Mouse (Mus musculus): ENCODE results near the gene Kmt2c. TPM values are rescaled to one million over a fixed set of nuclear protein-coding genes. Genes with fewer than 3 reads are reported as not detected.

Gene Kmt2c
- polyA plus RNA-seq, 1 experiment, result 28.5 TPM

DNA sequence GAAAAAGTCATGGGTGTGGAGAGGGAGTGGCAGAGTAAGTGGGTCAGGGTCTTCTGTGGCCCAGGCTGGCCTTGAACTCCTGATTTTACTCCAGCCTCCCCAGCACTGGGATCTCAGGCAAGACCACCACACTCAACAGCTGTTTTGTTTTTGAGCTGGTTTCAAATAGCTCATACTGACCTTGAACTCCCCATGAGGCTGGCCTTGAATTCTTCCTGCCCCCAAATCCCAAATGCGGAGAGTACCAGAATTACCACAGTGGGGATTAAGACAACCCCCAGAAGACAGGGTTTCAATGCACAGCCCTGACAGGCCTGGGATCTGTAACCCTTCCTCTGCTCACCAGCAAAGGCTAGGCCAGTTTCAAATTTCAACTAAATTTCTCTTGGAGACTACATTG, 29.4 kb upstream of the Kmt2c start:
- TF ChIP-seq POLR2A (IDR thresholded peaks at IDR 0.05; ENCODE audit: borderline replicate concordance, control insufficient read depth, low read depth, low read length) (no peak), CTCF (IDR thresholded peaks at IDR 0.05; ENCODE audit: control insufficient read depth, insufficient read depth, low read length) (no peak)

DNA sequence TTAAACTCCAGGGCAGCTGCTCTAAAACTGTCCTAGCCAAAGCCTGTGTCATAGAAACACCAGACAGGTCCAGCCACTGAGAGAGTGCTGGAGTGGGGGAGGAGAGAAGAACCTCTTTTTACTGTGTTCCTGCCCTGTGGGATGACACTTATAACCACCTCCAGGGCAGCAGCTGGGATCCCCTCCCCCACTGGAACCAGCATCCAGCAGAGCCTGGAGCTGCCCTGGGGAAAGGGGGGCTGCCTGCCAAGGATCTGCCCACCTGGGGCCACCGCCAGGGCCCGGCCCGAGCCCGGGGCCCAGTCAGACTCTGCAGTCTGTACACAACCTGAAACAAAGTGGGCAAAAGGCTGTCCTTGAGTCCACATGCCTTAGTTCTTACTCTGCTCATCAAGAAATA, 28.3 kb upstream of the Kmt2c start:
- Histone ChIP-seq H3K4me3 (replicated peaks; ENCODE audit: control insufficient read depth, low read depth, low read length) (no peak overlapping the region), H3K27ac (ENCODE audit: control insufficient read depth, insufficient read depth, low read depth, low read length, poor library complexity) (no peak overlapping the region), H3K4me1 (ENCODE audit: control insufficient read depth, insufficient read depth, low read length) (no peaks in the 10 kb centered on the region)
- TF ChIP-seq POLR2A (IDR thresholded peaks at IDR 0.05; ENCODE audit: borderline replicate concordance, control insufficient read depth, low read depth, low read length) (no peak), CTCF (IDR thresholded peaks at IDR 0.05; ENCODE audit: control insufficient read depth, insufficient read depth, low read length) (no peak)
- WGBS, result 83% methylated on average over 4 of the region's 4 CpGs

More for the DNA sequence above, 29.4 kb upstream of the Kmt2c start:
- Histone ChIP-seq H3K4me1 (ENCODE audit: control insufficient read depth, insufficient read depth, low read length) (no peaks in the 10 kb centered on the region), H3K4me3 (replicated peaks; ENCODE audit: control insufficient read depth, low read depth, low read length) (no peak overlapping the region), H3K27ac (ENCODE audit: control insufficient read depth, insufficient read depth, low read depth, low read length, poor library complexity) (no peak overlapping the region)
- 90% methylated on average over 1 of the region's 1 CpGs for WGBS

DNA sequence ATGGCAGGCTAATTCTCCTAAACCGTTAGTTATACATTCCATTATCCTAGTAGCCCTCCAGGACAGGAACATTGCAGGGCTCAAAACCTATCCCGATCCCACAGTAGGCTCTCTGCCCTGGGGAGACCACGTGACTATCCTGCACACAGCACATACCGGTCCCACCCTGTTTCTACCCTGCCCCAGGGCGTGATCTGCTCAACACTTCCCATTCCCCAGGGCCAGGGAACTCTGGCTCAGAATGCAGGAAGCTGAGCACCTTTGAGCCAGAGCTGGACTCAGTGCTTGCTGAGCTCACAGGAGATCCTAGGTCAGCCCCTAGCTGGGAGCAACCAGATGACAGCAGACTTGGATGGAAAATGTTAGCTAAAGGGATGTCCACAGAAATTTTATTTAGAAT, 27.5 kb upstream of the Kmt2c start:
- Histone ChIP-seq H3K4me3 (replicated peaks; ENCODE audit: control insufficient read depth, low read depth, low read length) (no peak overlapping the region), H3K4me1 (ENCODE audit: control insufficient read depth, insufficient read depth, low read length) (no peaks in the 10 kb centered on the region), H3K27ac (ENCODE audit: control insufficient read depth, insufficient read depth, low read depth, low read length, poor library complexity) (no peak overlapping the region)
- 80% methylated on average over 5 of the region's 5 CpGs for WGBS
- no peak for TF ChIP-seq POLR2A (IDR thresholded peaks at IDR 0.05; ENCODE audit: borderline replicate concordance, control insufficient read depth, low read depth, low read length)
- TF ChIP-seq CTCF (IDR thresholded peaks at IDR 0.05; ENCODE audit: control insufficient read depth, insufficient read depth, low read length), result no peak

DNA sequence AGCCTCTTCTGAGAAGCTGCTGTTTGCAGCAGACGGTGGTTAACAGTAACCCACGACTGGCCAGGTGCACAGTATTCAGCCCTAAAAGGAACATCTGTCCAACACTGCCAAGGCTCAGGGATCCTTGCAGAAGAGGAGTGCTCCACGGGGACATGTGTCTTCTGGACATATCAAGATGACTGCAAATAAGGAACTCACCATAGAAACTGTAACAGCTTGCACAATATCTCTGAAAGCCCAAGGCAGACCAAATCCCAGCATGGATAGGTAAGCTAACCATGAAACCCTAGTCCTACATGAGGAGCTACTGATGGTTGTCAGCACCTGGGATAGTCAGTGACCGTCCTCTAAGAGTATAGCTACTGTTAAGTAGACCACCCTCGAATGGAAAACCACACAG, 22.9 kb upstream of the Kmt2c start:
- H3K4me3 ChIP-seq (replicated peaks; ENCODE audit: control insufficient read depth, low read depth, low read length), result no peak overlapping the region
- 57% methylated on average over 5 of the region's 5 CpGs for WGBS
- TF ChIP-seq CTCF (IDR thresholded peaks at IDR 0.05; ENCODE audit: control insufficient read depth, insufficient read depth, low read length), result no peak
- TF ChIP-seq POLR2A (IDR thresholded peaks at IDR 0.05; ENCODE audit: borderline replicate concordance, control insufficient read depth, low read depth, low read length), result no peak
- H3K4me1 ChIP-seq (ENCODE audit: control insufficient read depth, insufficient read depth, low read length), result no peaks in the 10 kb centered on the region
- no peak overlapping the region for H3K27ac ChIP-seq (ENCODE audit: control insufficient read depth, insufficient read depth, low read depth, low read length, poor library complexity)

DNA sequence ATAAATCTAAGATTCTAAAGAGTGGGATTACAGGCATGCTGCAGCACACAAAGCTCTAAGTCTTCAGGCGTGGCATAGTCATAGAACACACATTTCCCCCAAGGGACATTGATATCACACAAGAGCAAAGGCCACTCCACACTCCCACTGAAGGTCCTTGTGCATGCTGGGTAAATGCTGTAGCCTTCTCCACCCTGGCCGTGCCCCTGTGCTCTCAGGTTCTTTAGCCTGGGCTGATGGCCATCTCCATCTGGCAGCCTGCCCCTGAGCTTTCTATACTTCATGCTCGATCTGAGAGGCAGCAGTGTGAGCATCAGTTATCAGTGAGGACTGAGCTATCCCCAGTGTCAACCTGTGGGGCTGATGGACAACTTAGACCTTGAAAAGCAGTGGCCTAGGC, 21.2 kb upstream of the Kmt2c start:
- TF ChIP-seq CTCF (IDR thresholded peaks at IDR 0.05; ENCODE audit: control insufficient read depth, insufficient read depth, low read length), result no peak
- TF ChIP-seq POLR2A (IDR thresholded peaks at IDR 0.05; ENCODE audit: borderline replicate concordance, control insufficient read depth, low read depth, low read length), result no peak
- Histone ChIP-seq H3K27ac (ENCODE audit: control insufficient read depth, insufficient read depth, low read depth, low read length, poor library complexity) (no peak overlapping the region), H3K4me1 (ENCODE audit: control insufficient read depth, insufficient read depth, low read length) (no peaks in the 10 kb centered on the region), H3K4me3 (replicated peaks; ENCODE audit: control insufficient read depth, low read depth, low read length) (no peak overlapping the region)
- WGBS, result 71% methylated on average over 3 of the region's 3 CpGs

- H3K27ac ChIP-seq (ENCODE audit: control insufficient read depth, insufficient read depth, low read depth, low read length, poor library complexity), result no peak overlapping the region
- H3K4me3 ChIP-seq (replicated peaks; ENCODE audit: control insufficient read depth, low read depth, low read length), result no peak overlapping the region
- H3K4me1 ChIP-seq (ENCODE audit: control insufficient read depth, insufficient read depth, low read length), result no peaks in the 10 kb centered on the region
- 91% methylated on average over 5 of the region's 5 CpGs for WGBS
- no peak for TF ChIP-seq CTCF (IDR thresholded peaks at IDR 0.05; ENCODE audit: control insufficient read depth, insufficient read depth, low read length)
- no peak for TF ChIP-seq POLR2A (IDR thresholded peaks at IDR 0.05; ENCODE audit: borderline replicate concordance, control insufficient read depth, low read depth, low read length)
Observed at GRCm38 (mm10) chr5:25517550-25517949, 19.0 kb upstream of the Kmt2c start.

DNA sequence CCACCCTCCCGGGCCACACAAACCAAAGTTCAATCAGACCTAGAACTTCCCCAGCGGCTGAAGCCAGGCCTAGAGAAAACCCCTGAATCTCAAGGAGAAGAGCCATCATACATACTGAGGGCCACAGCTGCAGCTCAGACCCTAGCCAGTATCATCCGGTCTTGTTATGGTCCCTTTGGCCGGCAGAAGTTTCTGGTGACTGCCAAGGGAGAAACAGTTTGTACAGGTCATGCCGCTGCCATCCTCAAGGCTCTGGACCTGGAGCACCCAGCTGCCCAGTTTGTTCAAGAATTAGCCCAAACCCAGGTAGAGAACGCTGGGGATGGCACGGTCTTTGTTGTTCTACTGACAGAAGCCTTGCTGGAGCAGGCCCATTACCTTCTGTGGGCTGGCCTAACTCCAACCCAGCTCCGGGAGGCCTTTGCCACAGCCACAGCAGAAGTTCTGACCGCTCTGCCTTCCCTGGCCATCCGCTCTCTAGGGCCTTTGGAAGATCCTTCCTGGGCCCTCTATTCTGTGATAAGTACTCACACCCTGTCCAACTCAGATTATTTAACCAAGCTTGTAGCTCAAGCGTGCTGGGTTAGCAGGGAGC, 17.8 kb upstream of the Kmt2c start:
- WGBS, result 87% methylated on average over 11 of the region's 11 CpGs
- no peak for TF ChIP-seq POLR2A (IDR thresholded peaks at IDR 0.05; ENCODE audit: borderline replicate concordance, control insufficient read depth, low read depth, low read length)
- no peak for TF ChIP-seq CTCF (IDR thresholded peaks at IDR 0.05; ENCODE audit: control insufficient read depth, insufficient read depth, low read length)
- Histone ChIP-seq H3K27ac (ENCODE audit: control insufficient read depth, insufficient read depth, low read depth, low read length, poor library complexity) (no peak overlapping the region), H3K4me3 (replicated peaks; ENCODE audit: control insufficient read depth, low read depth, low read length) (no peak overlapping the region), H3K4me1 (ENCODE audit: control insufficient read depth, insufficient read depth, low read length) (no peaks in the 10 kb centered on the region)

- no peak within 1 kb of the TSS for H3K4me3 ChIP-seq (replicated peaks; ENCODE audit: control insufficient read depth, low read depth, low read length)
- WGBS, result 85% methylated on average over 5 of the region's 5 CpGs
- TF ChIP-seq POLR2A (IDR thresholded peaks at IDR 0.05; ENCODE audit: borderline replicate concordance, control insufficient read depth, low read depth, low read length) (no peak), CTCF (IDR thresholded peaks at IDR 0.05; ENCODE audit: control insufficient read depth, insufficient read depth, low read length) (no peak)
- no peak within 1 kb of the TSS for H3K27ac ChIP-seq (ENCODE audit: control insufficient read depth, insufficient read depth, low read depth, low read length, poor library complexity)
- H3K4me1 ChIP-seq (ENCODE audit: control insufficient read depth, insufficient read depth, low read length), result no peaks in the 10 kb centered on the region
Observed at GRCm38 (mm10) chr5:25515767-25516166, 17.2 kb upstream of the Kmt2c start, which contains the start of gene Cct8l1. Gene Cct8l1 (plus strand): TSS chr5:25516067.

- TF ChIP-seq POLR2A (IDR thresholded peaks at IDR 0.05; ENCODE audit: borderline replicate concordance, control insufficient read depth, low read depth, low read length), result no peak
- TF ChIP-seq CTCF (IDR thresholded peaks at IDR 0.05; ENCODE audit: control insufficient read depth, insufficient read depth, low read length), result no peak
- Histone ChIP-seq H3K4me1 (ENCODE audit: control insufficient read depth, insufficient read depth, low read length) (no peaks in the 10 kb centered on the region), H3K27ac (ENCODE audit: control insufficient read depth, insufficient read depth, low read depth, low read length, poor library complexity) (no peak overlapping the region), H3K4me3 (replicated peaks; ENCODE audit: control insufficient read depth, low read depth, low read length) (no peak overlapping the region)
- WGBS, result 90% methylated on average over 5 of the region's 5 CpGs
Observed at GRCm38 (mm10) chr5:25506041-25506440, 7.5 kb upstream of the Kmt2c start.
